Mouse (Mus musculus) cortical plate, adult 2 months (tissue): ENCODE measurements around the gene Pea15a.

ENCODE experiments used
- CTCF ChIP-seq: fragments of 200-500 bp; IDR thresholded peaks from 2 replicates; pipeline ENCODE4 v1.5.1; 2011; ENCODE audit warnings: mild to moderate bottlenecking, control low read depth, low read length; ENCODE audit not compliant: insufficient read depth; ENCODE audit errors: extremely low read depth
- POLR2A ChIP-seq: fragments of 200-500 bp; IDR thresholded peaks from 2 replicates; pipeline ENCODE4 v1.6.1; 2011; ENCODE audit warnings: mild to moderate bottlenecking, low read length, control low read depth; ENCODE audit not compliant: insufficient read depth; ENCODE audit errors: extremely low read depth

DNA sequence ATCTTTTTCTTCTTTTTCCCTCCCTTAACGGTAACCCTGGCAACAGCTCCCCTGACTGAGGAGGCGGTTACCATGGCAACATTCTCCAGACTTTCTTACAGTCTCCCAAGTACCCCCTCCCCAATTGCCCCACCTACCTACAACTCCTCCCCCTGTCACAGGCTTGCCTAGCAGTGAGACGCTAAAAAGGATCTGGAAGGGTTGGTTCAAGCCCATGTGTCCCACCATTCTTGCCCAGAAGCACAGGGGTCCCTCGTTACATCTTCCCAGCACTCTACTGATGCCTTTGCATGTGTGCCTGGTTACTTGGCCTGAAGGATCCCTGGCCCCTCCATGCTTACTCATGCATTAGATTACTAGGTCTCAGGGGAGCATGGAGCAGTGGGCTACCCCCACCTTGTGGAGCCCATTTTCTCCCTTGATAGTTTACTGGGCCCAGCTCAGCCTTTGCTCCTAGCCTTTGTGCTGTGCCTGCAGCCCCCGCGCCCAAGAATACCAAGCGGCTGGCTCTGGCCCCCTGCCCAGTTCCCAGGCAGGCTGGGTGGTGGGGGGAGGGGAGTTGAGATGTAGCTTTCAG lies 5.6 kb downstream of the Pea15a start:
- TF ChIP-seq CTCF (no peak), POLR2A (no peak; the same call in 1 of the 2 replicates)
